Mouse (Mus musculus): ENCODE data around the gene Sp8.

DNA sequence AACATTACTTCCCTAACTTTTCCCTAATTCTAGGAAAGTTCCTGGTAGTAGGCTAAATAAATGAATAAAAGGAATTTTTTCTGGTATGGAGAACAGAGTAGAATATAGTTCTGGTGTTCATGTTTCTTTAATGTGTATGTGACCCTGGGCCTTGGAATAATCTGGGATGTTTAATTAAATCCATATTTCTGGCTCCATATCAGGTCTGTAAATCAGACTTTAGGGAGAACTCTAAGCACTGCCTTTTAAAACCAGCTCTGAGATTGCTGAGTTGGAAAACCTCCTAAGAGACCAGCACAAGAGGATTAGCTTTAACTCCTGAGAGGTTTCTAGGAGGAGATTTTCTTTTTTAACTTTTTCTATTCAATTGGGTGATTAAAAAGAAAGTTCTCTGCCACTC, 36.7 kb downstream of the Sp8 start:
- TF ChIP-seq EP300 (IDR thresholded peaks at IDR 0.05; ENCODE audit: low read depth) = no peak
- no peak for TF ChIP-seq CTCF (IDR thresholded peaks at IDR 0.05; ENCODE audit: low read depth)

All from heart, postnatal 0 days (tissue).